Mouse (Mus musculus) MEL (cell line): ENCODE results near the gene Cep170. TPM values are rescaled to one million over a fixed set of nuclear protein-coding genes. Genes with fewer than 3 reads are reported as not detected.

Experiments
- DNase-seq: peaks from one replicate; pipeline ENCODE4 v3.0.0; 2011; ENCODE audit warnings: low read depth, low spot score
- H3K27ac ChIP-seq: 2 replicates; pipeline ENCODE4 v1.5.1; 2012; ENCODE audit warnings: low read depth, mild to moderate bottlenecking, control low read depth, low read length, moderate library complexity; ENCODE audit not compliant: control insufficient read depth
- H3K27me3 ChIP-seq, 2 experiments: fragments of 150-350 bp in 1 of 2; sonication (generic) in 1 of 2; 2 replicates each; pipeline ENCODE4 v1.6.1; 2012; ENCODE audit warnings: low read length in 2 of 2, mild to moderate bottlenecking in 2 of 2, improper control_type of control experiment in 1 of 2, moderate library complexity in 1 of 2; ENCODE audit not compliant: insufficient read depth in 2 of 2, control insufficient read depth in 1 of 2
- H3K36me3 ChIP-seq, 2 experiments: 2 replicates each; pipeline ENCODE4 v1.6.1; 2012 to 2014; ENCODE audit warnings: low read length in 2 of 2, improper control_type of control experiment in 1 of 2, inconsistent platforms in 1 of 2, mild to moderate bottlenecking in 1 of 2; ENCODE audit not compliant: insufficient read depth in 2 of 2, control insufficient read depth in 1 of 2
- H3K4me1 ChIP-seq, 2 experiments: fragments of 150-350 bp in 1 of 2; sonication (generic) in 1 of 2; 2 replicates each; pipeline ENCODE4 v1.6.1; 2012; ENCODE audit warnings: low read length in 2 of 2, improper control_type of control experiment in 1 of 2, mild to moderate bottlenecking in 1 of 2; ENCODE audit not compliant: insufficient read depth in 2 of 2, control insufficient read depth in 1 of 2
- H3K4me3 ChIP-seq, 2 experiments: fragments of 150-350 bp in 1 of 2; sonication (generic) in 1 of 2; 2 replicates each; pipeline ENCODE4 v1.5.1; 2012; ENCODE audit warnings: low read depth in 2 of 2, low read length in 2 of 2, mild to moderate bottlenecking in 2 of 2, moderate library complexity in 2 of 2, control low read depth in 1 of 2, improper control_type of control experiment in 1 of 2; ENCODE audit not compliant: control insufficient read depth in 1 of 2, insufficient read depth in 1 of 2
- H3K79me2 ChIP-seq: 2 replicates; pipeline ENCODE4 v1.6.1; 2012; ENCODE audit warnings: mild to moderate bottlenecking, low read length, moderate library complexity; ENCODE audit not compliant: control insufficient read depth, poor library complexity, insufficient read depth
- H3K9ac ChIP-seq: 2 replicates; pipeline ENCODE4 v1.6.1; 2012; ENCODE audit warnings: low read depth, mild to moderate bottlenecking, control low read depth, low read length, moderate library complexity; ENCODE audit not compliant: control insufficient read depth, poor library complexity, severe bottlenecking
- H3K9me3 ChIP-seq: fragments of 150-350 bp; sonication (generic); replicated peaks from 2 replicates; pipeline ENCODE4 v1.6.1; 2012; ENCODE audit warnings: mild to moderate bottlenecking, low read length, improper control_type of control experiment, moderate library complexity; ENCODE audit not compliant: insufficient read depth
- BHLHE40 ChIP-seq: IDR thresholded peaks from 2 replicates; pipeline ENCODE4 v1.6.1; 2012; ENCODE audit warnings: low read depth, mild to moderate bottlenecking, inconsistent platforms, low read length, improper control_type of control experiment, borderline replicate concordance
- CHD1 ChIP-seq: IDR thresholded peaks from 2 replicates; pipeline ENCODE4 v1.6.1; 2012; ENCODE audit warnings: low read depth, mild to moderate bottlenecking, inconsistent platforms, low read length, improper control_type of control experiment
- EP300 ChIP-seq, 2 experiments: IDR thresholded peaks; 2 replicates each; pipeline ENCODE4 v1.6.1; 2011; ENCODE audit warnings: improper control_type of control experiment in 2 of 2, low read length in 2 of 2, low read depth in 1 of 2, mild to moderate bottlenecking in 1 of 2
- KAT2A ChIP-seq: conservative IDR thresholded peaks from 2 replicates; pipeline ENCODE4 v1.6.1; 2012; ENCODE audit warnings: low read depth, low read length, improper control_type of control experiment, inconsistent platforms
- MAFK ChIP-seq: IDR thresholded peaks from 2 replicates; pipeline ENCODE4 v1.6.1; 2011; ENCODE audit warnings: low read depth, mild to moderate bottlenecking, low read length, improper control_type of control experiment, borderline replicate concordance
- MAX ChIP-seq: IDR thresholded peaks from 2 replicates; pipeline ENCODE4 v1.6.1; 2011; ENCODE audit warnings: low read length, improper control_type of control experiment
- MAZ ChIP-seq: IDR thresholded peaks from 2 replicates; pipeline ENCODE4 v1.6.1; 2012; ENCODE audit warnings: low read depth, mild to moderate bottlenecking, inconsistent platforms, low read length, improper control_type of control experiment
- MXI1 ChIP-seq: IDR thresholded peaks from 2 replicates; pipeline ENCODE4 v1.6.1; 2011; ENCODE audit warnings: mild to moderate bottlenecking, low read depth, low read length, improper control_type of control experiment
- POLR2A ChIP-seq, 2 experiments: IDR thresholded peaks; 2 replicates each; pipeline ENCODE4 v1.6.1; 2011 to 2012; ENCODE audit warnings: low read length in 2 of 2, mild to moderate bottlenecking in 2 of 2, control low read depth in 1 of 2, improper control_type of control experiment in 1 of 2, low read depth in 1 of 2, moderate library complexity in 1 of 2; ENCODE audit not compliant: control insufficient read depth in 1 of 2, insufficient read depth in 1 of 2, poor library complexity in 1 of 2
- POLR2AphosphoS5 ChIP-seq: IDR thresholded peaks from 2 replicates; pipeline ENCODE4 v1.6.1; 2012; ENCODE audit warnings: low read depth, borderline replicate concordance, mild to moderate bottlenecking, inconsistent platforms, low read length, moderate library complexity, mixed read lengths
- RAD21 ChIP-seq: IDR thresholded peaks from 2 replicates; pipeline ENCODE4 v1.6.1; 2011; ENCODE audit warnings: mild to moderate bottlenecking, low read depth, low read length, improper control_type of control experiment
- SIN3A ChIP-seq: IDR thresholded peaks from 2 replicates; pipeline ENCODE4 v1.6.1; 2012; ENCODE audit warnings: low read length, improper control_type of control experiment, inconsistent platforms
- TBP ChIP-seq: IDR thresholded peaks from 2 replicates; pipeline ENCODE4 v1.8.0; 2011; ENCODE audit warnings: low read depth, low read length, improper control_type of control experiment
- TCF12 ChIP-seq: IDR thresholded peaks from 2 replicates; pipeline ENCODE4 v1.6.1; 2014; ENCODE audit warnings: low read depth, mild to moderate bottlenecking, inconsistent platforms, low read length, improper control_type of control experiment, moderate library complexity
- UBTF ChIP-seq: IDR thresholded peaks from 2 replicates; pipeline ENCODE4 v1.6.1; 2012; ENCODE audit warnings: low read depth, mild to moderate bottlenecking, inconsistent platforms, low read length, improper control_type of control experiment, moderate library complexity, borderline replicate concordance; ENCODE audit not compliant: insufficient read depth
- USF1 ChIP-seq: IDR thresholded peaks from 2 replicates; pipeline ENCODE4 v1.6.1; 2014; ENCODE audit warnings: low read depth, mild to moderate bottlenecking, inconsistent platforms, low read length, improper control_type of control experiment, moderate library complexity
- USF2 ChIP-seq, 2 experiments: IDR thresholded peaks; 2 replicates each; pipeline ENCODE4 v1.6.1; 2011 to 2012; ENCODE audit warnings: improper control_type of control experiment in 2 of 2, low read length in 2 of 2, borderline replicate concordance in 1 of 2, inconsistent platforms in 1 of 2, low read depth in 1 of 2, mild to moderate bottlenecking in 1 of 2; ENCODE audit not compliant: insufficient read depth in 1 of 2
- ZMIZ1 ChIP-seq: IDR thresholded peaks from 2 replicates; pipeline ENCODE4 v1.6.1; 2012; ENCODE audit warnings: low read depth, mild to moderate bottlenecking, inconsistent platforms, low read length, improper control_type of control experiment, moderate library complexity
- ZNF384 ChIP-seq: IDR thresholded peaks from 2 replicates; pipeline ENCODE4 v1.6.1; 2012; ENCODE audit warnings: low read depth, mild to moderate bottlenecking, inconsistent platforms, low read length, improper control_type of control experiment
- polyA plus RNA-seq, 2 experiments: library from polyadenylated mRNA; stranded (reverse) in 1 of 2; unstranded in 1 of 2; fragments of >175 nt in 1 of 2; fragments of >200 nt in 1 of 2; gene quantifications; 2 replicates each; pipeline versions ENCODE4 v1.2.1 to v1.2.4; 2012; ENCODE audit warnings: low replicate concordance in 2 of 2, low read depth in 1 of 2; ENCODE audit not compliant: insufficient read length in 2 of 2, insufficient read depth in 1 of 2, missing spikeins in 1 of 2
- total RNA-seq: library from RNA; depleted of rRNA; stranded (reverse); fragments of 300-350 nt; gene quantifications from 2 replicates; pipeline ENCODE4 v1.2.3, GENCODE M21; 2012

Gene Cep170
- total and polyA plus RNA-seq, 3 experiments: 9.2 to 423 (median 13.9) TPM

DNA sequence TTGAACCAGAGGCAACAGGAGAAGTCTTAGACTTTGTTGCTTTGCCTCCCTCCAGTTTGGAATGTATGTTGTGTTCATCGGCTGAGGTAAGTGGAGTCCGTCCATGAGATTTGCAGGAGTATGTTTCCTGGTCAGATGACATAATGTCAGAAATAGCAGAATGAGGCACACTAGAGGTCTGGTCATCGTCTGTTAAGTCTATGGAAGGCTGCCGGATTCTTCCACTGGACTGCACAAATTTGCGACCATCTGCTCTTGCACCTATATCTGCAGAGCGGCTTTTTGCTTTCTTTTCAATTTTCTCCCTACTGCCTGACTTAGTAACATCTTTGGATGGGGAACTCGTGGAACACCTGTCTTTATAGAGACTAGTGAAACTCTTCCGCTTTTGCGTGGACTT is 58.3 kb downstream of the Cep170 start:
- H3K4me1 ChIP-seq: peaks cover 0 to 6% of the 10 kb centered on the region in 2 experiments; a peak in 2 of 4 replicates
- no peaks in the 10 kb centered on the region; the same call in 1 of the 2 replicates for H3K79me2 ChIP-seq
- TF ChIP-seq USF1: no peak
- TF ChIP-seq UBTF: no peak
- TF ChIP-seq RAD21: no peak
- no peak for TF ChIP-seq KAT2A
- no peak for TF ChIP-seq USF2 (IDR thresholded peaks at IDR 0.05; ENCODE audit: borderline replicate concordance in 1 of 2, insufficient read depth in 1 of 2, low read depth in 1 of 2, low read length in 2 of 2)
- TF ChIP-seq TCF12: no peak
- TF ChIP-seq CHD1: no peak
- no peak for TF ChIP-seq POLR2A (IDR thresholded peaks at IDR 0.05; ENCODE audit: control insufficient read depth in 1 of 2, insufficient read depth in 1 of 2, low read depth in 1 of 2, low read length in 2 of 2, poor library complexity in 1 of 2)
- no peak for TF ChIP-seq MAX
- TF ChIP-seq, all 39 proteins: peak for 0
- H3K36me3 ChIP-seq: peaks cover 6 to 8% of the 10 kb centered on the region in 2 experiments
- H3K4me3 ChIP-seq: no peak overlapping the region
- no peak overlapping the region for H3K9ac ChIP-seq
- no peak overlapping the region for H3K27ac ChIP-seq
- no peak for DNase-seq
- H3K27me3 ChIP-seq: no peaks in the 10 kb centered on the region
- no peaks in the 10 kb centered on the region for H3K9me3 ChIP-seq

DNA sequence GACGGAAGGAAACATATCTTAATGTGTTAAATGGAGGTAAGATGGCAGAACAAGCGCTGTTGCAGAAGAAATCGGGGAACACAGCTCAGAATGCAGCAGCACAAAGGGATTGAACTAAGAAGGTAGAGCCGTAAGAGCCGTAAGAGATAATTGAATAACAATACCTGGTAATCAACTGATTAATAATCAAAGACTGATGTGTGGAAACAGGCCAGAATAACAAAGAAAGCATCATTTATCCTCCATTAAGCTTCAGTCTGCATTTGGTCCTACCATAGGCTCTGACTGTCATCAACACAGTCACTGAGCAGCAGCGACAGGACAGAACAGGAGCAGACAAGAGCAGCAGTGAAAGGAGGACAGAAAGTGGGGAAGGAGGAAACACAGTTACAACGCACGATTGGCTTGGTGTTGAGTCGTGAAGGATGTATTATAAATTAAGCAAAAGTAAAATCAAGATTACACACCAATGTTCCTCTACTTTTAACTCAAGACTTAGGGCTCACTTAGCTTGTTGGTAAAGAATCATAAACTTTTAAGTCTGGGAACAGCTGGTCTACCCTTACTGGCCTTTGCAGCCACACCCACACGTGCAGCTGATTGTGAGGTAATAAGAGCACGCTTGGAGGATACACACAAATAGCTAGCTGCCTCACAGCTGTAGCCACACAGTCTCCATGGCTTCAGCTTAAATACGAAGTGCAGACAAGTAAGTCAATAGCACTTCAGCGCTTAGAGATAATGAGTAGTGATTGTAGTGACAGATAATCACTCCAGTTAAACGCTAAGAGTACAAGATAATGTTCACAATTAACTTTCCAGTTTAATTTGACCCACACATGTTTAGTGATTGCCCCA is 59.8 kb downstream of the Cep170 start:
- peaks cover 8 to 17% of the 10 kb centered on the region in 2 experiments for H3K36me3 ChIP-seq
- no peak overlapping the region for H3K9ac ChIP-seq
- TF ChIP-seq POLR2AphosphoS5 (no peak), MAFK (no peak), MAZ (no peak), EP300 (IDR thresholded peaks at IDR 0.05; ENCODE audit: low read depth in 1 of 2, low read length in 2 of 2) (no peak), ZNF384 (no peak), MXI1 (no peak), TBP (no peak), SIN3A (no peak), ZMIZ1 (no peak), BHLHE40 (no peak)
- H3K4me3 ChIP-seq: no peak overlapping the region
- no peaks in the 10 kb centered on the region for H3K27me3 ChIP-seq
- H3K27ac ChIP-seq: no peak overlapping the region
- H3K79me2 ChIP-seq: no peaks in the 10 kb centered on the region; the same call in 1 of the 2 replicates
- DNase-seq: no peak
- H3K9me3 ChIP-seq: no peaks in the 10 kb centered on the region
- peaks cover 4 to 12% of the 10 kb centered on the region in 2 experiments; a peak in 3 of 4 replicates for H3K4me1 ChIP-seq
